Mouse (Mus musculus): ENCODE data around the gene Sik1.

The Sik1 gene

GRCm38 (mm10) chr17:31832577-31832964 is 23.0 kb downstream of the Sik1 start:
- no peak for DNase-seq (ENCODE audit: low read depth, low spot score)

- no peak for DNase-seq (ENCODE audit: low read depth, low spot score)
Observed at GRCm38 (mm10) chr17:31831866-31832576, 23.6 kb downstream of the Sik1 start.

GRCm38 (mm10) chr17:31831097-31831865 is 24.3 kb downstream of the Sik1 start:
- DNase-seq (ENCODE audit: low read depth, low spot score): no peak

- no peak for DNase-seq (ENCODE audit: low read depth, low spot score)
Observed at GRCm38 (mm10) chr17:31830506-31831075, 25.0 kb downstream of the Sik1 start.

GRCm38 (mm10) chr17:31828916-31829315 is 26.7 kb downstream of the Sik1 start:
- no peak for DNase-seq (ENCODE audit: low read depth, low spot score)

- no peak for DNase-seq (ENCODE audit: low read depth, low spot score)
Observed at GRCm38 (mm10) chr17:31828118-31828517, 27.5 kb downstream of the Sik1 start.

GRCm38 (mm10) chr17:31827206-31827605 is 28.4 kb downstream of the Sik1 start:
- DNase-seq (ENCODE audit: low read depth, low spot score): no peak

GRCm38 (mm10) chr17:31826669-31827068 is 28.9 kb downstream of the Sik1 start:
- no peak for DNase-seq (ENCODE audit: low read depth, low spot score)

GRCm38 (mm10) chr17:31825678-31826077 is 29.9 kb downstream of the Sik1 start:
- no peak for DNase-seq (ENCODE audit: low read depth, low spot score)

- no peak for DNase-seq (ENCODE audit: low read depth, low spot score)
Observed at GRCm38 (mm10) chr17:31824812-31825211, 30.8 kb downstream of the Sik1 start.

GRCm38 (mm10) chr17:31821136-31821933 is 34.3 kb downstream of the Sik1 start:
- no peak for DNase-seq (ENCODE audit: low read depth, low spot score)

- no peak for DNase-seq (ENCODE audit: low read depth, low spot score)
Observed at GRCm38 (mm10) chr17:31820099-31820846, 35.3 kb downstream of the Sik1 start.

- no peak for DNase-seq (ENCODE audit: low read depth, low spot score)
Observed at GRCm38 (mm10) chr17:31819372-31819771, 36.2 kb downstream of the Sik1 start.

- DNase-seq (ENCODE audit: low read depth, low spot score): no peak
Observed at GRCm38 (mm10) chr17:31817815-31818214, 37.8 kb downstream of the Sik1 start.

- DNase-seq (ENCODE audit: low read depth, low spot score): peak; percentile 69
Observed at GRCm38 (mm10) chr17:31817203-31817602, 38.4 kb downstream of the Sik1 start.

GRCm38 (mm10) chr17:31814848-31815247 is 40.8 kb downstream of the Sik1 start:
- no peak for DNase-seq (ENCODE audit: low read depth, low spot score)

- DNase-seq (ENCODE audit: low read depth, low spot score): no peak
Observed at GRCm38 (mm10) chr17:31813938-31814622, 41.5 kb downstream of the Sik1 start.

- DNase-seq (ENCODE audit: low read depth, low spot score): no peak
Observed at GRCm38 (mm10) chr17:31811333-31811732, 44.3 kb downstream of the Sik1 start.

GRCm38 (mm10) chr17:31809894-31810293 is 45.7 kb downstream of the Sik1 start:
- no peak for DNase-seq (ENCODE audit: low read depth, low spot score)

GRCm38 (mm10) chr17:31809136-31809535 is 46.5 kb downstream of the Sik1 start:
- no peak for DNase-seq (ENCODE audit: low read depth, low spot score)

Measured in brain, embryonic 18.5 days (tissue).